Mouse (Mus musculus): ENCODE data around the gene Naaladl2.
"Not testable (repeated sequence)": the region's sequence is repeated elsewhere in the genome, so short reads cannot be mapped to it uniquely, and the experiment has no call there.

Naaladl2 gene

GRCm38 (mm10) chr3:24321489-24322405 is 822.3 kb downstream of the Naaladl2 start:
- no peak for DNase-seq (ENCODE audit: low spot score)

DNA sequence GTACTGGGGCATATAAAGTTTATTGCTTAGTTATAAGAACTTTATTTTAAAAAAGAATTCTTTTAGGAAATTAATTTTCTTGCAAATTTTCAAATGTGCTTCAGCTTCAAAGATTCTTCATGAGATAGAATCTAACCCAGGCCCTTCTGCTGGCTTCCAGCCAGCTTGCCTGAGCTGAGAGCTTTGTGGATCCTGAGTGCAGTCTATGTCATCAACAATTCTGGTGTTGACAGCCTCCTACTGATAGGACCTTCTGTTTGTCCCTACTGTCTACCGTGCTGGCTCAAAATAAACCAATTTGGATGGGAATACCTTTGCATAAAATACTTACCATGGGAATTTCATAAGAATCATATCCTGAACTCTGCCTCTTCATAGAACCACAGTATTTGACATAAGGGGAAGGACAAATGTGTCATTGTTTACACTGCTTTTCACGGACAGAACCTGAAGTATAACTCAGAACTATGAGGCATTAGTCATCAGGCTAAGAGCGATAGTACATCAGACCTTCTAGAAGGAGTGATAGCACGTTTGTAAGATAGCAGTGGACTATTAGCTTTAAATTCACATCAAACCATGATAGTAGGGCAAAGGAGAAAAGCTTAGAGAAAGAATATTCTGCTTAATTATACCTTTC is 829.3 kb downstream of the Naaladl2 start:
- DNase-seq (ENCODE audit: low spot score) = no peak

- no peak for DNase-seq (ENCODE audit: low spot score)
These were observed 918.6 kb downstream of the Naaladl2 start for GRCm38 (mm10) chr3:24225418-24225817.

DNA sequence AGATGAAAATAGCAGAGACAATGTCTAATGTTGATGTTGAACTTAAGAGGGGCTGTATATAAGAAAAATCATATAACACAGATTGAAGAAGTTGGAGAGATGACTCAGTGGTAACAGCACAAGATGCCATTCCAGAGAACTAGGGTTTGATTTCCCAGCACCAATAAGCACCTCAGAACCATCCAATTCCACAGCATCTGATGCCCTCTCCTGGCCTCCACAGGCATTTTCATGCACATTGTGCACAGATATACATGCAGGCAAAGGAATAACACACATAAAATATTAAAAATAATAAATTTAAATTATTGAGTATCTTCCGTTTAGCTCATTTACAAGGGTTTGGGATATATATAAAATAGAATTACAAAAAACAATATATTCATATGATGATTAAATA is 926.6 kb downstream of the Naaladl2 start:
- no peak for DNase-seq (ENCODE audit: low spot score)

DNA sequence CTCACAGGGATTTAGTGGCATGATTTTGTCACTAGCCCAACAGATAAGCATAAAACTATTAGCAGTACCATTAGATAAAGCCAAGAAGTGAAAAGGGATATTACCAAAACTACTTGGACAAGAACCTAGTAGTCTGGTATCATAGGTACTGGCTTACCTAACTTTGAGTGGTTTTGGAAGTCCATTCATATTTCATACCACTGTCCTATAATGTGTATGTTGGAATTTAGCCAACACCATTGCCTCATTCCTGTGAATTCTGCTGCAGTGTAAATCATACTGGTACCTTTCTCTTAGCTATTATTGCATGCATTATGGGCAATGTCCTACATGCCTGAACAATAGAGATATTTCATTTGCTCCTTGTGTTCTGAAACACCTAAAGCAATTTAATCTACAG is 977.5 kb downstream of the Naaladl2 start:
- no peak for DNase-seq (ENCODE audit: low spot score)

- DNase-seq (ENCODE audit: low spot score) = no peak
These were observed 980.1 kb downstream of the Naaladl2 start for GRCm38 (mm10) chr3:24163992-24164391.

DNA sequence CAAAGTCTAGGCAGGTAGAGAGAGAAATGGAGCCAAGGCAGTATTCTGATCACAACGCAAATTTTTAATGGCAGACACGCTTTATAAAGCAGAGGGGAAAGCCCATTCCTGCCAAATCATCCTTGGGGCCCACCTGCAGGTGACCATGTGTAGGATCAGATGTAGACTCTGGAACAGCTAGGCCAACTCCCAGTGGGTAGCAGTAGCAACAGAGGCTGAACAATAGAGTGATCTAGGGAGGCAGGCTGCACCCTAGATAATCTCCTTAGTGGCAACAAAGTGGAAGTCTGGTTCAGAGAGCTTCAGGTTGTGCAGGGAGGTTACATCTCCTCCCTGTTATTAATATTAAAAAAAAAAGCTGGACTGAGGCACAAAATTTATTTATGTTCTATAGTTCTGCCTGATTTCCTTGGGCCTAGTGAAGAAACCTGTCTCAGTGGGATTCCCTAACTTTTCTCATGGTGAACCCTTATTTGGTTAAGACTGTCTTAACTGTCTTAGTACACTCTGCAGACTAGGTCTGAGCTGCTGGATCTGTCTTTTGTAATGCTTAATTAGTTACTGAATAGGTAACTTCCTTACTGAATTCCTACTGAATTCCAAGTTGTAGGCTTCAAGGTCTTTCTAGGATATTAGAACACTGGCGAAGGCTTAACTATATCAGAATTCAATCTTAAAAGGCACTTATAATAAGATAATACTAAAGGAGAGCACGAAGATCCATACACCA is 992.8 kb downstream of the Naaladl2 start:
- DNase-seq (ENCODE audit: low spot score) = not testable (repeated sequence)

DNA sequence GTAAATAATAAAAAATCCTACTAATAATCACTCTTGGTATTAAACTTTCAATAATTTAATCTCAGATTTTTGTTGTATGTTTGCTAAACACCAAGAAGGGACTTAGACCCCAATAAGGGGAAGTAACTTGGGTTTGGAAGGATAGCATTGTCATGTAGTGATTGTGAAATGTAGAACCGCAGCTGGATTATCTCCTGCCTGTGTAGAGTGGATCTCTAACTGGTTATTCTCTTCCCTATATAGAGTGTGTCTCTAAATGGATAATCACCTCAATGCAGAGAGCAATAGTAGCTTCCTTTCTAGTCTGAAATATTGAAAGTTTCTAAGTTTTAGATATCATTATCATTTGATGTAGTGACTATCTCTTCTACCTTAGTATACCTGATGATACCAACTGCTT is 1001.3 kb downstream of the Naaladl2 start:
- no peak for DNase-seq (ENCODE audit: low spot score)

GRCm38 (mm10) chr3:24138002-24138401 is 1006.1 kb downstream of the Naaladl2 start:
- no peak for DNase-seq (ENCODE audit: low spot score)

GRCm38 (mm10) chr3:24126200-24126599 is 1017.9 kb downstream of the Naaladl2 start:
- DNase-seq (ENCODE audit: low spot score) = no peak

DNA sequence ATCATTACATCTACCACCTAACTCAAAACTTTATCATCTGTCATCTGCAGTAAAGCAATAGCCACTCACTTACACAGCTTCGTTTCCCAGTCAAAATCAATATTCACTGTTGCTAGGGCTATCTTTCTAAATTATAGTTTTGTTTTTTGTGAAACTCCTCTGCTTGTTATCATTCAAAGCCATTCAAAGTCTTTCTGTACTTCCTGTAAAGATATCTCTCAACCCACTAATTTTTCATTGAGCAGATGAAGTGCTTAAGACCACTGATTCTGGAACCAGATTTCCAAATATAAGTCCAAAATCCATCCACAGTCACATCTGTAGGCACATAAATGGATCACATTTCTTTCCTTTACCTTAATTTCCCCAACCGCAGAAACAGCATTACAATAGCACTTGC is 1020.0 kb downstream of the Naaladl2 start:
- DNase-seq (ENCODE audit: low spot score) = no peak

- no peak for DNase-seq (ENCODE audit: low spot score)
These were observed 1025.9 kb downstream of the Naaladl2 start for GRCm38 (mm10) chr3:24118136-24118535.

GRCm38 (mm10) chr3:24114849-24115248 is 1029.2 kb downstream of the Naaladl2 start:
- DNase-seq (ENCODE audit: low spot score) = no peak

DNA sequence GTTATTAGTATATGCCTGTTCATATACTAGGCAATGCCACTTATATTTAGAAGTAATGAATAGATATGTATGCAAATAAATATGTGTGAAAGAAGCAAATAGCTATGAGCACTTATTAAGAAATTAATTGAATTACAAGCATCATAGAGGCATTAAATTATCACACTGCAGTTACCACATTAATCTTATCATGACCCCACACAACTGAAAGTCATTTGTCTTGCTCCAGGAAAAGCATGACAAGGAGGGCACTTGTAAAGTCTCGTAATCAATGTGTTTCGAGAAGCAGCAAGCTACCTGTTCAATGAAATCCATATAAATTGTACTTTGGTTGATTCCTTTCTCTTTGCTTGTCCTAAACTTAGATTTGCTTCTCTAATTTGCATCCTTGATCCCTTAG is 1030.7 kb downstream of the Naaladl2 start:
- DNase-seq (ENCODE audit: low spot score) = no peak

DNA sequence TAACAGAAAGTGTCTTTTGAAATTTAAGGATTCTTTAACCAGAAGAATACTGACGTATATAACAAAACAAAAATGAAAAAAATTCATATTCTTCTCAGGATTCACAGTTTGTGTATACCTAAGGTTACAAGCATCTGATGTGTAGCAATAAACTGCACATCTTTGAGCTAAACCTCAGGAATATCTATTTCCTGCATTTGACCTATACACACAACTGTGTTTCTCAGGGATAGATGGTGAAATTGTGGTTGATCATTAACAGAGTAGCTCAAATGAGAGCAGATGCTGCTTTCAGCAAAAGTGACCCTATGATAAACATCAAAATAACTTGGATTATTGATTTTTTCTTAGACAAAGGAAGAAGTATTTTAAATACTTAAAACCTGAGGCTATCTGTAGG is 1037.7 kb downstream of the Naaladl2 start:
- no peak for DNase-seq (ENCODE audit: low spot score)

- DNase-seq (ENCODE audit: low spot score) = no peak
These were observed 1064.3 kb downstream of the Naaladl2 start for GRCm38 (mm10) chr3:24079761-24080160.

DNA sequence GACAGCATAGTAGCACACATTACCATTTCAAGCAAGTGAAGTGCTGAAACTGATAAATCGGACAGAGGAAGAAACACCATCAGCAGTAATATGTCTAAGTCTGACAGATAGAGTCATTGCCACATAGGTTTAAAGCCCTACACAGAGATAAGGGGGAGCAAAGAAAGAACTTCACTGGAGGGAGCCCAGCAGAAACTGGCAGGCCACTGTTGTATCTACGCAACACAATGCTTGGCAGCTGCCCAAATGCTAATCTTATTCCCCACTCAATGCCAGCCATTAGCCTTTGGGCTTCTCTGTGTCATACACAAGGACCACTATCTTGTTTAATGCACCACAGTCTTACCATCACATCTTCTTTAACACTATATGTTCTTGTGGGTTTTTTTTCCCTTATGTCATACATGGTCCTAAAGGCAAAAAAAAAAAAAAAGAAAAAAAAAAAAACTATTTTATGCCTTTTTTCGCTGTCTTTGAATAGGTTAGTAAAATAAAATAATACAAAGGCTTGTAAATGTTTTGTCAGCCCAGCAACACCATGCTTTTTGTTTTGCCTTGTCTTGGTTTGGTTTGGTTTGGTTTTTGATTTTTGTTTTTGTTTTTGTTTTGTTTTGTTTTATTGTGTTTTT is 1072.8 kb downstream of the Naaladl2 start:
- no peak for DNase-seq (ENCODE audit: low spot score)

DNA sequence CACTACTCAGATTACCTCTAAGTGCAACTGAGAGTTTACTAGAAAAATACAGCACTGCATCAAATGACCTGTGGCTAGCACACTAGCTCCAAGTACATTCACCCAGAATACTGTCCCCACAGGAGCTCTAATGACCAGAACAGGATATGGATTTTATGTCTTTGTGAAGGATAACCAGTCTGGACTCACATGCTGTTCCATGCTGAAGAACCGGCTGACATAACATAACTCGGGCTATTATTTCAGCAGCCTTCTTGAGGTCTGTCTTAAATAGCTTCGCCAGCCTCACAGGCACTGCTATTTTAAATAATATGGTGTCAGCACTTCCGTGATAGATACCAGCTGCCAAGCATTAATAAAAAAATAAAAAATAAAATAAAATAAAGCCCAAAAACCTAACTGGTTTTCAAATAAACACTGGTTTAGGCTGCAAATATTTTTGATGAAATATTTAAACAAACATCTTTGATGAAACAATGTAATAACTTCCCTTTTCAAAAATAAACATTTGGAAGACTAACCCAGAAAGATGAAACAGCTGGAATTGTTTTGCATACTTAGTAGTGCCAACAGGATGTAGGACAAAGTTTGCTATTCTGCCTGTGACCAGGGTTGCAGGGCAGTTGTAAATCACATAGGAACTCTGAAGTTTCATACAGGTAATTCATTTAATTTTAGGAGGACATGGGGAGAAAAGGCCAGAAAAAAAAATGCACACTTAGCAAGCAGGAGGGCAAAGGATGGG is 1073.5 kb downstream of the Naaladl2 start:
- no peak for DNase-seq (ENCODE audit: low spot score)

- no peak for DNase-seq (ENCODE audit: low spot score)
These were observed 1095.8 kb downstream of the Naaladl2 start for GRCm38 (mm10) chr3:24048217-24048616.

DNA sequence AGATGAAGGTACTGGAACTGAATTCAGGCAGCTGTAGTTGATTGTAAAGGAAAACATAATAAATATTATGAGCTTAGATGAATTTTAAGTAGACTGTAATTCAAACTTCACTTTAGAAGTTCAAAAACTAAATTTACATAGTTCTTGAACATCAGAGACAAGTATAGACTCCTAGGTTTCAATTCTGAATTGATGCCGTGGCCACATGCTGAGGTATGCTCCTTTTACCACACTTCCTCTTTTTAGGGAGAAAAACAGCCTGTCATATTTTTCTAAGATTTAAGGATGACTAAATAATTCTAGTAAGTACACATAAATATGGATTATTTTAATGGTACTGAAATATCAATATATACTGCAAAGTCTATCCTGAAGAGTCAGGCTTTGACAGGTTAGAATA is 1142.3 kb downstream of the Naaladl2 start:
- no peak for DNase-seq (ENCODE audit: low spot score)

- DNase-seq (ENCODE audit: low spot score) = no peak
These were observed 1170.3 kb downstream of the Naaladl2 start for GRCm38 (mm10) chr3:23973727-23974126.

All from urinary bladder, postnatal 25 days (tissue).